Mouse (Mus musculus): ENCODE data around the gene Wipi1. TPM values are rescaled to one million over a fixed set of nuclear protein-coding genes. Genes with fewer than 3 reads are reported as not detected.
"Not testable (repeated sequence)": the region's sequence is repeated elsewhere in the genome, so short reads cannot be mapped to it uniquely, and the experiment has no call there.

Gene Wipi1
- total RNA-seq (2021), result 10 to 100 TPM; 59.7 to 62.2 TPM
- long read RNA-seq, experiment 1, transcript Wipi1-202 (13 exons, 2,050 nt), result major isoform, 25 of 32 reads
- long read RNA-seq, experiment 1, partial matches to known transcripts, result 3 of 32 reads
- long read RNA-seq, experiment 1, other reads (novel, unspliced or antisense), result 3 of 32 reads
- long read RNA-seq, experiment 2, transcript Wipi1-201 (12 exons, 3,338 nt), result minor isoform, 7 of 55 reads
- long read RNA-seq, experiment 2, transcript Wipi1-202 (13 exons, 2,050 nt), result major isoform, 39 of 55 reads
- long read RNA-seq, experiment 2, partial matches to known transcripts, result 6 of 55 reads
- long read RNA-seq, experiment 2, other reads (novel, unspliced or antisense), result 3 of 55 reads

- peak; percentile 100 for DNase-seq
- intact Hi-C loops (cut with DNase I; ENCODE audit: low total_unique reads), result no loop called here
These were observed at the start of gene Wipi1 for GRCm38 (mm10) chr11:109611303-109612149. Wipi1 (minus strand) TSS chr11:109611967.

- DNase-seq; intact Hi-C loops (cut with DNase I; ENCODE audit: low total_unique reads): not testable (repeated sequence)
These were observed 48.8 kb upstream of the Wipi1 start for GRCm38 (mm10) chr11:109660526-109660925.

- no peak for DNase-seq
- intact Hi-C loops (cut with DNase I; ENCODE audit: low total_unique reads), result no loop called here
These were observed 44.5 kb upstream of the Wipi1 start for GRCm38 (mm10) chr11:109656232-109656631.

GRCm38 (mm10) chr11:109654581-109654980 is 42.8 kb upstream of the Wipi1 start:
- no peak for DNase-seq
- intact Hi-C loops (cut with DNase I; ENCODE audit: low total_unique reads), result no loop called here

GRCm38 (mm10) chr11:109653201-109653600 is 41.4 kb upstream of the Wipi1 start:
- DNase-seq, result no peak
- intact Hi-C loops (cut with DNase I; ENCODE audit: low total_unique reads), result no loop called here

- no peak for DNase-seq
- intact Hi-C loops (cut with DNase I; ENCODE audit: low total_unique reads), result no loop called here
These were observed 40.7 kb upstream of the Wipi1 start for GRCm38 (mm10) chr11:109652505-109652904.

- intact Hi-C loops (cut with DNase I; ENCODE audit: low total_unique reads), result no loop called here
- DNase-seq, result peak; percentile 18
These were observed 39.8 kb upstream of the Wipi1 start for GRCm38 (mm10) chr11:109651566-109652024.

- intact Hi-C loops (cut with DNase I; ENCODE audit: low total_unique reads), result no loop called here
- DNase-seq, result peak; percentile 93
These were observed 39.2 kb upstream of the Wipi1 start for GRCm38 (mm10) chr11:109650788-109651565.

GRCm38 (mm10) chr11:109649975-109650701 is 38.4 kb upstream of the Wipi1 start:
- peak; percentile 80 for DNase-seq
- intact Hi-C loops (cut with DNase I; ENCODE audit: low total_unique reads), result no loop called here

GRCm38 (mm10) chr11:109649206-109649605 is 37.4 kb upstream of the Wipi1 start, which contains the start of gene Prkar1a:
Prkar1a (plus strand) TSS chr11:109649405.
- intact Hi-C loops (cut with DNase I; ENCODE audit: low total_unique reads), result no loop called here
- no peak for DNase-seq

- intact Hi-C loops (cut with DNase I; ENCODE audit: low total_unique reads), result no loop called here
- peak; percentile 72 for DNase-seq
These were observed 36.7 kb upstream of the Wipi1 start for GRCm38 (mm10) chr11:109648510-109648909.

GRCm38 (mm10) chr11:109641498-109642222 is 29.9 kb upstream of the Wipi1 start:
- intact Hi-C loops (cut with DNase I; ENCODE audit: low total_unique reads), result no loop called here
- DNase-seq, result no peak

GRCm38 (mm10) chr11:109635871-109636395 is 24.2 kb upstream of the Wipi1 start:
- intact Hi-C loops (cut with DNase I; ENCODE audit: low total_unique reads), result no loop called here
- no peak for DNase-seq

GRCm38 (mm10) chr11:109634928-109635327 is 23.2 kb upstream of the Wipi1 start:
- no peak for DNase-seq
- intact Hi-C loops (cut with DNase I; ENCODE audit: low total_unique reads), result no loop called here

- intact Hi-C loops (cut with DNase I; ENCODE audit: low total_unique reads), result no loop called here
- DNase-seq, result no peak
These were observed 17.3 kb upstream of the Wipi1 start for GRCm38 (mm10) chr11:109629021-109629521.

- intact Hi-C loops (cut with DNase I; ENCODE audit: low total_unique reads), result no loop called here
- no peak for DNase-seq
These were observed 16.3 kb upstream of the Wipi1 start for GRCm38 (mm10) chr11:109628099-109628498.

- DNase-seq, result no peak
- intact Hi-C loops (cut with DNase I; ENCODE audit: low total_unique reads), result no loop called here
These were observed 15.9 kb upstream of the Wipi1 start for GRCm38 (mm10) chr11:109627648-109628047.

GRCm38 (mm10) chr11:109623238-109623637 is 11.5 kb upstream of the Wipi1 start:
- intact Hi-C loops (cut with DNase I; ENCODE audit: low total_unique reads), result no loop called here
- DNase-seq, result no peak

Measured in gastrocnemius, postnatal 14 days (tissue).